Mouse (Mus musculus) bone marrow macrophage, adult 2 months (primary cell): ENCODE measurements around the gene St7.

ENCODE experiments used
- CTCF ChIP-seq: IDR thresholded peaks from 2 replicates; pipeline ENCODE4 v1.5.1; 2012; ENCODE audit warnings: low read depth, mild to moderate bottlenecking, low read length, moderate library complexity
- POLR2A ChIP-seq: IDR thresholded peaks from 2 replicates; pipeline ENCODE4 v1.6.1; 2012; ENCODE audit warnings: mild to moderate bottlenecking, low read depth, low read length, borderline replicate concordance

- TF ChIP-seq CTCF (no peak), POLR2A (no peak)
Observed at GRCm38 (mm10) chr6:17917233-17917632, 224.5 kb downstream of the St7 start.
